Mouse (Mus musculus): ENCODE measurements at regions not wholly inside any gene's neighbourhood (a gene's known extent, or its start where the extent isn't known, plus 50 kb on each side); places are given as distances from the start of the nearest gene placed in this dataset.

DNA sequence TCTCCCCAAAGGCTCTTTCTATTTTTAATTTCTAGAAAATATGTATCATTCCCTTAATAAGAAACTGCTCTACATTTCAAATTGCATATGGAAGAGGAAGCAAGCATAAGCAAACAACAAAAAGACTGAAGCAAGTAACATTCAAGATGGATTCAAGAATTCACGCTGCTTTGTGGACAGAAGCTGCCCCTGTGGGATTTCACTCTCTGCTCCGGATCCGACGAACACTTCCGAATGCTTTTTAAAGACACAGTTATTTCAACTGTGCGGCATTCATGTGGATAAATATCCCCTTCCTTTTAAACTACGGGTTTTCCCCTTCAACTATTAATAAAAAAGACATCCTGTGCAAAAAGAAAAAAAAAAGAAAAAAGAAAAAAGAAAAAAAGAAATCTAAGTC lies 234.7 kb upstream of the Hnrnpa3 start:
- no peaks in the 10 kb centered on the region for H3K4me1 ChIP-seq (ENCODE audit: control insufficient read depth)
- no peak for TF ChIP-seq GATA1 (IDR thresholded peaks at IDR 0.05; ENCODE audit: low read length)
- no peak for TF ChIP-seq TAL1 (IDR thresholded peaks at IDR 0.05; ENCODE audit: low read length)
- peaks cover 5% of the 10 kb centered on the region for H3K27me3 ChIP-seq (ENCODE audit: control insufficient read depth)
- no peak overlapping the region for H3K4me3 ChIP-seq (replicated peaks)
- no peaks in the 10 kb centered on the region for H3K36me3 ChIP-seq (ENCODE audit: control insufficient read depth)
- H3K9me3 ChIP-seq (ENCODE audit: control insufficient read depth, low read length): no peaks in the 10 kb centered on the region

DNA sequence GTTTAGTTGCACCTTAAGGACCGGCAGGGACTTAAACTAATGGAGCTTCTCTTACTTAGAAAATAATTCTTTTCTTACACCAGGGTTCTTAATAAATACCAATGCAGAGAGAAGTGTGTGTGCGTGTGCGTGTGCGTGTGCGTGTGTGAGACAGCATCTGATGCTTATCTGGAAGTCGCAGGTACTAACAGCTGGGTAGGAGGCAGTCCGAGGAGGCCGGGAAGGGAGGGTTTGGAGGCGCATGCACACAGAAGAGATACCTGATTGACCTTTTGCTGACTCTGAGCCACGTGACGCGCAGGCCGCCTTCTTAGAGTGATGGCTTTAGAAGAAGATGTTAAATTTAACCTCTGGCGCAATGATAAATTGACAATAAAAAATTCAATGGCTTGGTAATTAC lies 234.2 kb upstream of the Hnrnpa3 start:
- H3K4me3 ChIP-seq (replicated peaks): no peak overlapping the region
- no peaks in the 10 kb centered on the region for H3K4me1 ChIP-seq (ENCODE audit: control insufficient read depth)
- H3K36me3 ChIP-seq (ENCODE audit: control insufficient read depth): no peaks in the 10 kb centered on the region
- TF ChIP-seq TAL1 (IDR thresholded peaks at IDR 0.05; ENCODE audit: low read length) (no peak), GATA1 (IDR thresholded peaks at IDR 0.05; ENCODE audit: low read length) (no peak)
- peaks cover 5% of the 10 kb centered on the region for H3K27me3 ChIP-seq (ENCODE audit: control insufficient read depth)
- no peaks in the 10 kb centered on the region for H3K9me3 ChIP-seq (ENCODE audit: control insufficient read depth, low read length)

DNA sequence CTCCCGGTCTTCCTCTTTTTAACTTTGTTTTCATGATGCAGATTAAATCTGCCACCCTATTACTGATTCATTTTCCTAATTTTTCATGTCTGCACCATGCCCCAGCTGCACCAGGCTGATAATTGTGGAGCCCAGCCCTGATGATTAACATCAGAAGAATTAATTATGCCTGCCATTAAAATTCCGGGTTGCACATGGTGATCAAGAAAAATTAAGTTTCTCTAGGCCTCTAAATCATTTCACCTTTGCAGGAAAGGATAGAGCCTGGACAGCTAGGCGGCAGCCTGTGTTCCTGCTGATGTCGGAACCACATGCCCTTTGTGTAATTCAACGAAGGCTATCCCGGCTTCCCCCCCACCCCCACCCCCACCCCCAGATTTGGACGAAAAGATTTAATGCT lies 233.7 kb upstream of the Hnrnpa3 start:
- Histone ChIP-seq H3K36me3 (ENCODE audit: control insufficient read depth) (no peaks in the 10 kb centered on the region), H3K4me1 (ENCODE audit: control insufficient read depth) (no peaks in the 10 kb centered on the region), H3K27me3 (ENCODE audit: control insufficient read depth) (peaks cover 5% of the 10 kb centered on the region), H3K4me3 (replicated peaks) (no peak overlapping the region), H3K9me3 (ENCODE audit: control insufficient read depth, low read length) (no peaks in the 10 kb centered on the region)
- TF ChIP-seq GATA1 (IDR thresholded peaks at IDR 0.05; ENCODE audit: low read length) (no peak), TAL1 (IDR thresholded peaks at IDR 0.05; ENCODE audit: low read length) (no peak)

DNA sequence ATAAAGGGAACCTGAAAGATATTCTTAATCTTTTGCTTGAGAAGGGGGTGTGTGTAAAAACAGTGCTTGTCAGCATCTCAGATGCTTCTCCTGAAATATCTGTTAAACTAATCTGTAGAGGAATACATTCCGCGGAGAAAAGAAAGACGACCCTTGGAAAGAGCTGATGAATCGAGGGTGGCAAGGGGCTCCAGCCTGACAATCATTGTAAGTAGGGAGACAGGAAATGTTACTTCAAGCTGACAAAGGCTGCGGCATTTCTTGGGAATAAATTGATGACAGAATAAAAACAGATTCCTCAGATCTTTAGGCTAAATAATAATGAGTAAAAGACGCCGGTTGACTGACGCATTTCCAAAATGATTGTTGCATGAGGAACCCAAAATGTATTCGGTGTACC lies 233.3 kb upstream of the Hnrnpa3 start:
- Histone ChIP-seq H3K27me3 (ENCODE audit: control insufficient read depth) (peaks cover 5% of the 10 kb centered on the region), H3K4me3 (replicated peaks) (no peak overlapping the region), H3K36me3 (ENCODE audit: control insufficient read depth) (no peaks in the 10 kb centered on the region), H3K9me3 (ENCODE audit: control insufficient read depth, low read length) (no peaks in the 10 kb centered on the region), H3K4me1 (ENCODE audit: control insufficient read depth) (no peaks in the 10 kb centered on the region)
- TF ChIP-seq GATA1 (IDR thresholded peaks at IDR 0.05; ENCODE audit: low read length) (no peak), TAL1 (IDR thresholded peaks at IDR 0.05; ENCODE audit: low read length) (no peak)

DNA sequence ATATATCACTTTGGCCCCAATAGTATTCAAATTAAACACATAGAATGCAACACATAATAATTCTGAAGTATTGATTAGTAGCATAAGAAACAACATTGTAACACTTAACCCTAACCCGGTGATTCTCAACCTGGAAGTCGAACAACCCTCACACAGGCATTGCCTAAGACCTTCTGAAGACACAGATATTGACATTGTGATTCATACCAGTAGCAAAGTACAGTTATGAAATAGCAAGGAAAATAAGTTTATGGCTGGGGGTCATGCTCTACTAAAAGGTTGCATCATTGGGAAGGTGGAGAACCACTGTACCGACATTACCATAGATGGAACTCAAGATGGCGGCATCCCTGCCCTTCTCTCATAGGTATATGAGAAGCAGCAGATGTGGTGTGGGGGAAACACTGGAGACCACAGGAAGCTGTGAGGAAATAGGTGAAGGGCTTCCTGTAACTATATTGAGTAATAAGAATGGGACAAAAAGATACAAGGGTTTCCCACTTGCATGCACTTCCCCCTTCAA lies 231.1 kb upstream of the Hnrnpa3 start:
- Histone ChIP-seq H3K4me3 (replicated peaks) (no peak overlapping the region), H3K36me3 (ENCODE audit: control insufficient read depth) (no peaks in the 10 kb centered on the region), H3K9me3 (ENCODE audit: control insufficient read depth, low read length) (no peaks in the 10 kb centered on the region), H3K4me1 (ENCODE audit: control insufficient read depth) (no peaks in the 10 kb centered on the region), H3K27me3 (ENCODE audit: control insufficient read depth) (peaks cover 5% of the 10 kb centered on the region)
- no peak for TF ChIP-seq TAL1 (IDR thresholded peaks at IDR 0.05; ENCODE audit: low read length)
- TF ChIP-seq GATA1 (IDR thresholded peaks at IDR 0.05; ENCODE audit: low read length): no peak

DNA sequence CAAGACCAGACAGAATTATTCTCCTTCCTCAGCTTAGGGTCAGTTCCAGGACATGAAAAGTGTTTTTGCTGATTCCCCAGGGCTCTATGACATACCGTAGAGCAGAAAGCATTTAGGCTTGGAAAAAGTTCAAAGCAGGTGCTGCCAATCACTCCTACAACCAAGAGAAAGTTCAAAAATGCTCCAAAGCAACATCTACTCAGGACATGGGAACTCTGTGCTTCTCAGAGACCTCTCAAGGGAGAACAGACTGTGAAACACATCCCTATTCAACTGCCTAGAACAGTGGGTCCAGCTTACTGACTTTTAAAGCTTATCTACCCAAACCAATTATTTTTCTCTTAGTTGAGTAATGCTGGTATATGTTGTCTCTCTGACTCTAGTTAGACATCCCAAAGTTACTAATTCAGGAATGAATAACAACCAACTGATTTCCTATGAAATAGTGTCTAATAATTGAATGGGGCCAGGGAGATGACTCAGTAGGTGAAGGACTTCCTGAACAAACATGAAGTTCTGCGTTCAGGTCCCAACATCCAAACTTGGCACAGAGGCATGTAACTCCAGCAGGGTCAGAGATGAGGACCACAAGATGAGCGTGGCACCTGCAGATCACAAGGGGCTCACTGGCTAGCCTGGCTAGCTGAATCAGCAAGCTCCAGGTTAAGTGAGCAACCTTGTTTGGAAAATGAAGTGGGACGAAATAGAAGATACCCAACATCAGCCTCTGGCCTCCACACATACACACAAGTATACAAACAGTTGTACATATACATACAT lies 228.7 kb upstream of the Hnrnpa3 start:
- no peak for TF ChIP-seq TAL1 (IDR thresholded peaks at IDR 0.05; ENCODE audit: low read length)

DNA sequence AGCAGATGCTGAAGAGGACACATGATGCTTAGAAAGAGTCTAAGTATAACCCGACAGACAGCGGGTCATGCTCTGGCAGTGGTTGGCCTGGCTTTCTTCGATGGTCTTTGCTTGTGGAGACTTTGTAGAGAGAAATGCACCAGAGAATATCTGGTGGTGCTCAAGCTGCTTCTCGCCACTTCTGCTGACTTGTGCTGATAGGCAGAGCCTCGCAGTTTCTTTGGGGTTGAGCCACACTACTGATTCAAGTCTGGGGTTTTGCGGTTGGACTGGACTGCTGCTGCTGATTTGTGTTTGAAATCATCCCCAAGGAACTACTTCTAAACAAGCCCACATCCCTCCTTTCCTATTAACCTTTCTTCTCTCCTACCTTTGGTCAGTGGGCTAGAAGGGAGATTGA lies 227.1 kb upstream of the Hnrnpa3 start:
- no peaks in the 10 kb centered on the region for H3K4me1 ChIP-seq (ENCODE audit: control insufficient read depth)
- no peaks in the 10 kb centered on the region for H3K9me3 ChIP-seq (ENCODE audit: control insufficient read depth, low read length)
- no peak for TF ChIP-seq TAL1 (IDR thresholded peaks at IDR 0.05; ENCODE audit: low read length)
- no peak for TF ChIP-seq GATA1 (IDR thresholded peaks at IDR 0.05; ENCODE audit: low read length)
- no peaks in the 10 kb centered on the region for H3K36me3 ChIP-seq (ENCODE audit: control insufficient read depth)
- no peak overlapping the region for H3K4me3 ChIP-seq (replicated peaks)
- no peaks in the 10 kb centered on the region; the same call in 1 of the 2 replicates for H3K27me3 ChIP-seq (ENCODE audit: control insufficient read depth)

More for the DNA sequence above, 228.7 kb upstream of the Hnrnpa3 start:
- Histone ChIP-seq H3K9me3 (ENCODE audit: control insufficient read depth, low read length) (no peaks in the 10 kb centered on the region), H3K4me3 (replicated peaks) (no peak overlapping the region), H3K36me3 (ENCODE audit: control insufficient read depth) (no peaks in the 10 kb centered on the region), H3K4me1 (ENCODE audit: control insufficient read depth) (no peaks in the 10 kb centered on the region), H3K27me3 (ENCODE audit: control insufficient read depth) (no peaks in the 10 kb centered on the region; the same call in 1 of the 2 replicates)

DNA sequence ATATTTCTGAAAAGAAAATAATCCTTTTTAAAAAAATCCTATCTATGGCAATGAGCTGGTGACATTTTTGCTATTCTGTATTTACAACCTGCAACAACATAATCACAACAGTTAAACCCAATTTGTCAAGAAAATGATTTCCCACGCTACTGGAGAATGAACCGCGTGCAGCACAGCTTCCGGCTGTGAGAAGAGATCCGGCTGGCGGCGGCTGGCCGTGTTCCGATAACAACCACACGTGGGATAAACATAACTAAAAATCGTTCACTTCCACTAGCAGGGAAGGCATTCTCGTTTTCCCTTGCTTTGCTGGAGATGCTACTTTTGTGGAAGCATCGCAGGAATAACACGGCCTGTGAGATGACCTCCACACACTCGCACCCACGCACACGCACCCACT lies 224.5 kb upstream of the Hnrnpa3 start:
- Histone ChIP-seq H3K4me3 (replicated peaks) (no peak overlapping the region), H3K4me1 (ENCODE audit: control insufficient read depth) (no peaks in the 10 kb centered on the region), H3K36me3 (ENCODE audit: control insufficient read depth) (no peaks in the 10 kb centered on the region), H3K9me3 (ENCODE audit: control insufficient read depth, low read length) (no peaks in the 10 kb centered on the region), H3K27me3 (ENCODE audit: control insufficient read depth) (no peaks in the 10 kb centered on the region; the same call in 1 of the 2 replicates)
- TF ChIP-seq TAL1 (IDR thresholded peaks at IDR 0.05; ENCODE audit: low read length): no peak
- no peak for TF ChIP-seq GATA1 (IDR thresholded peaks at IDR 0.05; ENCODE audit: low read length)

DNA sequence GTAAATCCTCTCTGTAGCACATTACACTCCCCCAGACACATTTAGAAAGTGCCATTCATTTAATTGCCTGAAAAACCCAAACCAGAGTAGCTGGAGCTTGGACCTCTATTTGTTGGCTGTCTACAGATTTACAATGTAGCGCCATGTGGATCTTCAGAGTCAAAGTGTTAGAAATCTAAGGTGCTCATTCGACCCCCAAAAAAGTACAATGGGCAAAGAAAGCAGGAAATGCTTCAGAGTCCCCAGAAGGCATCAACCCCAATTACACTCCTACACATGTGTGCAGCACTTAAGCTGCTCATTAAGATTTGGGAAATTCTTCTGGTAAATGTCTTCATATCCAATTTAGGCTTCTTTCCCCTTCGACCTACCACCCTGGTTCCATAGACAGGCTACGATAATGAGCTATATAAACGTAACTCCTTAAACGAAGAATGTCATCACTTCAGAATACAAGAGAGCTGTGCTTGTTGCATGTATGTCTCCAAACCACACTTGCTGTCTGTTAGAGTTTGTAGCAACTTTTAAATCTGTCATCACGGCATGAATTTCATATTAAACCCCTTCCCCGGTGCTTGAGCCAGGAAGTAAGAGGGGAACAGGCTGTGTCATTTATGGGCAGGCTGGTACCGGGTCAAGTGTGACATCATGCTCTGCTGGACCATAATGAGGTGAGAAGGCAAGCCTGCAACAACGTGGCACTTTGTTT lies 219.4 kb upstream of the Hnrnpa3 start:
- no peaks in the 10 kb centered on the region for H3K4me1 ChIP-seq (ENCODE audit: control insufficient read depth)
- TF ChIP-seq TAL1 (IDR thresholded peaks at IDR 0.05; ENCODE audit: low read length) (no peak), GATA1 (IDR thresholded peaks at IDR 0.05; ENCODE audit: low read length) (no peak)
- H3K4me3 ChIP-seq (replicated peaks): no peak overlapping the region

More for the DNA sequence above, 219.4 kb upstream of the Hnrnpa3 start:
- H3K9me3 ChIP-seq (ENCODE audit: control insufficient read depth, low read length): no peaks in the 10 kb centered on the region
- no peaks in the 10 kb centered on the region for H3K36me3 ChIP-seq (ENCODE audit: control insufficient read depth)
- no peaks in the 10 kb centered on the region; the same call in 1 of the 2 replicates for H3K27me3 ChIP-seq (ENCODE audit: control insufficient read depth)

Data from erythroblast, embryonic 14.5 days (primary cell).